Mouse (Mus musculus) right cerebral cortex, adult 18-20 months (tissue): ENCODE data around the gene Rab10.
A peak's percentile ranks its signal among the peaks of the same experiment; 100 is the strongest.

Experiments
- DNase-seq: peaks from one replicate; pipeline ENCODE4 v3.0.0; 2022; ENCODE audit warnings: mixed read lengths

Gene Rab10

GRCm38 (mm10) chr12:3291849-3292248 lies 17.9 kb downstream of the Rab10 start:
- DNase-seq = no peak

GRCm38 (mm10) chr12:3291038-3291437 lies 18.7 kb downstream of the Rab10 start:
- no peak for DNase-seq

- DNase-seq = no peak
Observed at GRCm38 (mm10) chr12:3288440-3288839, 21.3 kb downstream of the Rab10 start.

- no peak for DNase-seq
Observed at GRCm38 (mm10) chr12:3285919-3286318, 23.9 kb downstream of the Rab10 start.

GRCm38 (mm10) chr12:3285377-3285776 lies 24.4 kb downstream of the Rab10 start:
- DNase-seq = peak; percentile 30

GRCm38 (mm10) chr12:3284463-3284862 lies 25.3 kb downstream of the Rab10 start:
- no peak for DNase-seq

- DNase-seq = no peak
Observed at GRCm38 (mm10) chr12:3283829-3284440, 25.8 kb downstream of the Rab10 start.

- no peak for DNase-seq
Observed at GRCm38 (mm10) chr12:3282954-3283353, 26.8 kb downstream of the Rab10 start.

GRCm38 (mm10) chr12:3282520-3282919 lies 27.2 kb downstream of the Rab10 start:
- no peak for DNase-seq

GRCm38 (mm10) chr12:3278880-3279339 lies 30.9 kb downstream of the Rab10 start:
- DNase-seq = no peak

GRCm38 (mm10) chr12:3270818-3271217 lies 39.0 kb downstream of the Rab10 start:
- no peak for DNase-seq

- DNase-seq = no peak
Observed at GRCm38 (mm10) chr12:3267397-3267796, 42.4 kb downstream of the Rab10 start.

- DNase-seq = no peak
Observed at GRCm38 (mm10) chr12:3265188-3265587, 44.6 kb downstream of the Rab10 start.

- DNase-seq = no peak
Observed at GRCm38 (mm10) chr12:3264449-3264848, 45.3 kb downstream of the Rab10 start.

GRCm38 (mm10) chr12:3261596-3261995 lies 48.2 kb downstream of the Rab10 start:
- DNase-seq = no peak

GRCm38 (mm10) chr12:3255966-3256365 lies 53.8 kb downstream of the Rab10 start:
- no peak for DNase-seq

- DNase-seq = no peak
Observed at GRCm38 (mm10) chr12:3255435-3255834, 54.3 kb downstream of the Rab10 start.

GRCm38 (mm10) chr12:3253591-3253990 lies 56.2 kb downstream of the Rab10 start:
- DNase-seq = no peak

GRCm38 (mm10) chr12:3246091-3246490 lies 63.7 kb downstream of the Rab10 start:
- no peak for DNase-seq

- no peak for DNase-seq
Observed at GRCm38 (mm10) chr12:3239544-3239943, 70.2 kb downstream of the Rab10 start.

GRCm38 (mm10) chr12:3238361-3239051 lies 71.3 kb downstream of the Rab10 start:
- DNase-seq = no peak

GRCm38 (mm10) chr12:3237799-3238198 lies 72.0 kb downstream of the Rab10 start:
- DNase-seq = no peak

GRCm38 (mm10) chr12:3236831-3237681 lies 72.7 kb downstream of the Rab10 start:
- peak; percentile 24 for DNase-seq
